Mouse (Mus musculus): Measurements from ENCODE around the gene Zg16.

DNA sequence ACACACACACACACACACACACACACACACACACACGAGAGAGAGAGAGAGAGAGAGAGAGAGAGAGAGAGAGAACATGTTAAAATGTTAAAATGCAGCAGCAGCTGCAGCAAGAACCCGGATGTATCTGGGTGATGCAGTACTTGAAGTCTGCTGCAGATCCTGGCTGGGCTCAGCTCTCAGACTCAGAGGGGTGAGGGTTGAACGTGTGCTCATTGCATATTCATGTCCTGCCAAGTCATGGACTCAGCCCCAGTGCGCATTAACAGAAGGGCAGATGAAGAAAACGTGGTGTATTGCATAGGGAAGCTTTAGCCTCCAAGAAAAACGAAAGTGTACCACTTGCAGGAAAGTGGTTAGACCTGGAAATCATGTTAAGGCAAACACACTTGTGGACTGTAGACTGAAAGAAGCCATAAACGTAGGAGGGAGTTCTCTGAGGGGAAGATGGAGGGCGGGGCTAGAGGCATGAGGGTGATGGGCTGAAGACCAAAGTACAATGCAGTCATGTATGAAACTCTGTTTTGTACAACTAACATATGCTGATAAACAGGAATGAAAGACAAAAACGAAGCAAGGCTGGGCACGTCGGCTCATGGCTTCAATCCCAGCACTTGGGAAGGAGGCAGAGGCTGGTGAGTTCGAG is 26.6 kb upstream of the Zg16 start:
- no peak for TF ChIP-seq CTCF (IDR thresholded peaks at IDR 0.05)
- TF ChIP-seq EP300 (IDR thresholded peaks at IDR 0.05), result no peak
